Mouse (Mus musculus) heart, embryonic 12.5 days (tissue): ENCODE measurements around the gene Eid2. TPM values are rescaled to one million over a fixed set of nuclear protein-coding genes. Genes with fewer than 3 reads are reported as not detected.
A peak's percentile ranks its signal among the peaks of the same experiment; 100 is the strongest.

Experiments used
- ATAC-seq: fragments of 200-750 bp; cut with Nextera tagmentation; 2 replicates; pipeline ENCODE4 v1.8.0; 2017; ENCODE audit warnings: moderate TSS enrichment, moderate library complexity; ENCODE audit not compliant: insufficient number of reproducible peaks, low FRiP score
- H3K27ac ChIP-seq: fragments of 300-500 bp; sonication (generic); 2 replicates; pipeline ENCODE4 v1.5.1; 2016; ENCODE audit warnings: mild to moderate bottlenecking, moderate library complexity; ENCODE audit not compliant: poor library complexity, severe bottlenecking
- H3K27me3 ChIP-seq: fragments of 300-500 bp; sonication (generic); replicated peaks from 2 replicates; pipeline ENCODE4 v1.6.1; 2016; ENCODE audit warnings: mild to moderate bottlenecking, moderate library complexity
- H3K36me3 ChIP-seq: fragments of 300-500 bp; sonication (generic); 2 replicates; pipeline ENCODE4 v1.6.1; 2016; ENCODE audit warnings: mild to moderate bottlenecking, moderate library complexity
- H3K4me1 ChIP-seq: fragments of 300-500 bp; sonication (generic); replicated peaks from 2 replicates; pipeline ENCODE4 v1.6.1; 2016; ENCODE audit warnings: mild to moderate bottlenecking
- H3K4me2 ChIP-seq: fragments of 300-500 bp; sonication (generic); 2 replicates; pipeline ENCODE4 v1.6.1; 2016; ENCODE audit warnings: mild to moderate bottlenecking, moderate library complexity
- H3K4me3 ChIP-seq: fragments of 300-500 bp; sonication (generic); 2 replicates; pipeline ENCODE4 v1.5.1; 2016; ENCODE audit warnings: mild to moderate bottlenecking
- H3K9ac ChIP-seq: fragments of 300-500 bp; sonication (generic); 2 replicates; pipeline ENCODE4 v1.6.1; 2016; ENCODE audit warnings: mild to moderate bottlenecking, moderate library complexity
- H3K9me3 ChIP-seq: fragments of 300-500 bp; sonication (generic); replicated peaks from 2 replicates; pipeline ENCODE4 v1.6.1; 2016; ENCODE audit warnings: mild to moderate bottlenecking, moderate library complexity
- WGBS: fragments of 180-500 bp; shearing (Covaris S2); methylation state at CpG from one replicate; pipeline ENCODE4 v1.1.7; 2016; 5-methylcytosine and 5-hydroxymethylcytosine counted together
- polyA plus RNA-seq: library from polyadenylated mRNA; unstranded; fragments of >200 nt; fragmentation: Nextera tagmentation; extraction: Ambion mirVana; gene quantifications from 2 replicates; pipeline ENCODE4 v1.2.1, GENCODE M21; 2016

Gene Eid2
- polyA plus RNA-seq, 1 experiment from 2014 or later: 7.4 TPM

DNA sequence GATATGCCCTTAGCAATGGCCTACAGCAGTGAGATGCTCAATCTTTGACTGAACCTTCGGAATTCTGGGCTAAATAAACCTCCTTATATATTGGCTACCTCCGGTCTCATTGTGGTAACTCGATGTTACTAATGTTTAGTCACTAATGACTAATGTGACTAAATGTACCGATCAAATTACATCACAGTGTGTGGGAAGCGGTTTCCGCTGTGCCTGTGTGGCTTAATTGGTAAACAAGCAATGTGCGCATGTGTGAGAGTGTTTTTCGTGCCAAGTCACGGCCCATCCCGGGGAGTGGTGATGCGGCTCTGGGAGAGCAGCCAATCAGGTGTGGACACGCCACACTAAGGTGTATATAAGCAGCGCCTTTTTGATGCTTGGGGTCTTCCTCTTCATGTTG, 2.3 kb upstream of the Eid2 start:
- ATAC-seq: no peak
- Histone ChIP-seq H3K9ac (no peak overlapping the region), H3K27ac (no peak overlapping the region), H3K36me3 (peaks cover 9% of the 10 kb centered on the region), H3K27me3 (no peaks in the 10 kb centered on the region), H3K4me2 (no peak overlapping the region), H3K4me3 (no peak overlapping the region), H3K4me1 (peaks cover 5% of the 10 kb centered on the region), H3K9me3 (no peaks in the 10 kb centered on the region; the same call in 1 of the 2 replicates)
- 86% methylated on average over 13 of the region's 13 CpGs for WGBS

DNA sequence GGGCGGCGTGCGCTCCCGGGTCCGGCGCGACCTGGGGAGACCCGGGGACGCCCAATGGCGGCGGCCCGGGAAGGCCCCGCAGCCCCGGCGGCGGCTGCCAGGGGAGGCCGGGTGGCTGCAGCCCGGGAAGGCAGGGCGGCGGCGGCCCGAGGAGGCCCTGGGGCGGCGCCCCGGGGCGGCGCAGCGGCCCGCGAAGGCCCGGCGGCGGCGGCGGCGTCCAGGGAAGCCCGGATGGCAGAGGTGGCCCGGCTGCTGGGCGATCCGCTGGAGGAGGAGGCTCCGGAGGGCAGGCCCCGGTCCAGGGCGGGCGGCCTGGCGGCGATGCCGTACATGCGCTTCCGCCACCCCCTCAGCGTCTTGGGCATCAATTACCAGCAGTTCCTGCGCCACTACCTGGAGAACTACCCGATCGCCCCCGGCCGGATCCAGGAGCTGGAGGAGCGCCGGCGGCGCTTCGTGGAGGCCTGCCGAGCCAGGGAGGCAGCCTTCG, 406 bp downstream of the Eid2 start:
- Histone ChIP-seq H3K9me3 (no peaks in the 10 kb centered on the region; the same call in 1 of the 2 replicates), H3K4me3 (peak overlapping the region; percentile 82), H3K36me3 (peaks cover 23% of the 10 kb centered on the region), H3K4me2 (peak overlapping the region; percentile 75), H3K27ac (peak overlapping the region; percentile 77), H3K4me1 (peaks cover 5% of the 10 kb centered on the region), H3K27me3 (no peaks in the 10 kb centered on the region), H3K9ac (peak overlapping the region; percentile 91)
- 1% methylated on average over 60 of the region's 62 CpGs for WGBS
- ATAC-seq: peak; percentile 70

DNA sequence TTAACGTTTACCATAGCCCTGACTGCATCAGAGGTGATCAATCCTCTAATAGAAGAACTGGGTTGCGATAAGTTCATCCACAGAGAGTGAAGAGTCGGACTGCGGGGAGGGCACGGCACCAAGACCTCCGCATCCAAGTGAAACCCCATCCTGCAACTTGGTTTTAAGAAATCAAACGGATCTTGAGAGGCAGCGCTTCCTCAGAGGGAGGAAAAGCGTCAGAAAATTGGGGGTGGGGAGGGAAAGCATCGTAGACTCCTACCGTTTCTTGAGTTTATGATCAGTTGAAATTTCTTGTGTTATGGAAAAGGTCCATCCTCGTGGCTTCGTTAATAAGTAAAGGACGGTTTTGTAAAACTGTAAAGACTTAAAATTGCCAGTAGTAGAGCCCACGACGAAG, 895 bp downstream of the Eid2 start:
- WGBS: 29% methylated on average over 16 of the region's 16 CpGs
- H3K27ac ChIP-seq: peak overlapping the region; percentile 77; the same call in 1 of the 2 replicates

DNA sequence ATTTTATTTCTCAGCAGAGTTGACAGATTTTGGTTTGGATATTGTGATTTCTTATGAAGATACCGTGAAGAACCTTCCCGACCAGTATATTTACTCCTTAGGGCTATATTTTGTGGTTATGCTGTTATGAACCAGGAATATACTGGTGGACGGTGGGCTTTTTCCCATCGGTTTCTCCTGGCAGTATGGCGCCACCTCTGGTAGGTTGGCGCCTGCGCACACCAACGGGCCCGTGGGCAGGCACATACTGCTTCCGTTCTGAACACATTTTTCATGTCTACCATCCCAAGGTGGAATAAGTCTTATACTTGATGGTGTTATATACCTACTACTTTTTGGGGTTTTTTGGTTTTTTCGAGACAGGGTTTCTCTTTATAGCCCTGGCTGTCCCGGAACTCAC, 1.7 kb downstream of the Eid2 start:
- H3K4me2 ChIP-seq: no peak overlapping the region
- H3K27me3 ChIP-seq: no peaks in the 10 kb centered on the region
- H3K4me1 ChIP-seq: peaks cover 5% of the 10 kb centered on the region
- H3K27ac ChIP-seq: no peak overlapping the region
- H3K9ac ChIP-seq: no peak overlapping the region
- 91% methylated on average over 12 of the region's 12 CpGs for WGBS
- peaks cover 23% of the 10 kb centered on the region for H3K36me3 ChIP-seq
- no peak for ATAC-seq
- H3K9me3 ChIP-seq: no peaks in the 10 kb centered on the region; the same call in 1 of the 2 replicates
- no peak overlapping the region for H3K4me3 ChIP-seq

More for the DNA sequence above, 895 bp downstream of the Eid2 start:
- peak overlapping the region; percentile 82 for H3K4me3 ChIP-seq
- no peaks in the 10 kb centered on the region; the same call in 1 of the 2 replicates for H3K9me3 ChIP-seq
- no peak for ATAC-seq
- H3K36me3 ChIP-seq: peaks cover 23% of the 10 kb centered on the region
- H3K9ac ChIP-seq: peak overlapping the region; percentile 91
- peaks cover 5% of the 10 kb centered on the region for H3K4me1 ChIP-seq
- H3K4me2 ChIP-seq: peak overlapping the region; percentile 75
- H3K27me3 ChIP-seq: no peaks in the 10 kb centered on the region

DNA sequence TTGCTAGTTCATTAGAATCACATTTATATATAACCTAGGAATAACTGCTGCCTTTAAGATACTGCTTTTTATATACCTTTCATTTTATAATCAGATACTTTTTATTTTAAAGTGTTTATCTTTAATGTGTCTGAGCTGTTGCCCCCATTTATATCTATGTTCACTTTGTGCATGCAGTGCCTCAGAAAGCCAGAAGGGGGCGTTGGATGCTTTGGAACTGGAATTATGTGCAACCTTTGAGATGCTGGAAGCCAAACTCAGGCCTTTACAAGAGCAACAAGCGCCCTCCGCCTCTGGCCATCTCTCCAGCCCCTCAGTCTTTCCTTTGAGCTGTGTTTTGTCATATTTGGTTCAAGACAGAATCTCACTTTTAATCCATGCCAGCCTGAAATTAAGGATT, 4.1 kb downstream of the Eid2 start:
- no peaks in the 10 kb centered on the region; the same call in 1 of the 2 replicates for H3K9me3 ChIP-seq
- no peak overlapping the region for H3K4me3 ChIP-seq
- no peaks in the 10 kb centered on the region for H3K27me3 ChIP-seq
- WGBS: 67% methylated on average over 3 of the region's 3 CpGs
- H3K4me1 ChIP-seq: peaks cover 5% of the 10 kb centered on the region
- H3K27ac ChIP-seq: no peak overlapping the region
- H3K9ac ChIP-seq: no peak overlapping the region
- no peak for ATAC-seq
- H3K4me2 ChIP-seq: no peak overlapping the region
- H3K36me3 ChIP-seq: peaks cover 23% of the 10 kb centered on the region

DNA sequence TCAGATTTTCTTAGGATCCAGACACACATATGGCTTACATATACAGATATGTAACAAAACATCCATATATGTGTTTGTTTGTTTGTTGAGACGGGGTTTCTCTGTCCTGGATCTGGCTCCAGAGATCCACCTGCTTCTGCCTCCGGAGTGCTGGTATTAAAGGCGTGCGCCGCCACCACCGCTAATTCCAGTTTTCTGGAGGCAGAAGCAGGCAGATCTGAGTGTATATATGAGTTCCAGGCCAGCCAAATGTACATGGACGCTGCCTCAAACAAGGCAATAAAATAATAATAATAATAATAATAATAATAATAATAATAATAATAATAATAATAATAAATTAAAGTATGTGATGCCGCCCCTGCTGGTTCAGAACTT, 9.5 kb downstream of the Eid2 start:
- Histone ChIP-seq H3K9me3 (no peaks in the 10 kb centered on the region), H3K27me3 (no peaks in the 10 kb centered on the region), H3K27ac (no peak overlapping the region), H3K36me3 (peaks cover 5% of the 10 kb centered on the region; the same call in 1 of the 2 replicates), H3K4me3 (no peak overlapping the region), H3K4me1 (peaks cover 7% of the 10 kb centered on the region; the same call in 1 of the 2 replicates), H3K4me2 (no peak overlapping the region), H3K9ac (no peak overlapping the region)
- ATAC-seq: no peak
- 58% methylated on average over 8 of the region's 8 CpGs for WGBS

DNA sequence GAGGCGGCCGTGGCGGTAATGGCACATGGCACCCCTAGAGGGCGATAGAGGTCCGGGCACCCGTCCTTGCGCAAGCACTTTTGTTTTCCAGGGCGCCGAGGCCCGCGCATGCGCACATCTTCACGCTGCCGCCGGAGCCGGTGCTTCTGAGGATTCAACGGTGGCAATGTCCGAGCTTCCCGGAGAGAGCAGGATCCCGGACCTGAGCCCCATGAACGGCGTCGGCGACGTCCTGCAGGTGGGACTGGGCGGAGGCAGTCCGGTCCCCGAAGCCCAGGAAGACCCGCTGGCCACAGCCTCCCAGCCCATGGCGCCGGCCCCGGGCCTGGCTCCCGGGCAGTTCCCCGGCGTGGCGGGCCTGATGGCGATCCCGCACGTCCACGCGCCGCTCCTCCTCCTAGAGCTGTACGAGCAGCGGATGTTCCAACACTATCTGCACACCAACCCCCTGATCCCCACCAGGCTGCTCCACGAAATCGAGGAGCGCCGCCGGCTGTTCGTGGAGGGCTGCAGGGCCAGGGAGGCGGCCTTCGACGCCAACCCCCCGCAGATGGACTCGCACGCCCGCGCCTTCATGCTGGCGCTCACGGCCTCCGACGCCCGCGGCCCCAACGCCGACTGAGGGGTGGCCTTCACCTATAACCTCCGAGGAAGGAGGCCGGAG, 10.1 kb downstream of the Eid2 start, which contains the start of gene Eid2b:
Eid2b (plus strand) TSS at position 125 of the 664 bp plus-strand sequence.
- WGBS: 2% methylated on average over 68 of the region's 68 CpGs
- H3K4me3 ChIP-seq: peak within 1 kb of the TSS; percentile 73
- H3K36me3 ChIP-seq: no peaks in the 10 kb centered on the region
- H3K9ac ChIP-seq: peak within 1 kb of the TSS; percentile 94
- no peak within 1 kb of the TSS for H3K27ac ChIP-seq
- peak; percentile 76 for ATAC-seq
- no peaks in the 10 kb centered on the region for H3K9me3 ChIP-seq
- H3K4me2 ChIP-seq: peak within 1 kb of the TSS; percentile 74
- peaks cover 7% of the 10 kb centered on the region; the same call in 1 of the 2 replicates for H3K4me1 ChIP-seq
- no peaks in the 10 kb centered on the region for H3K27me3 ChIP-seq

DNA sequence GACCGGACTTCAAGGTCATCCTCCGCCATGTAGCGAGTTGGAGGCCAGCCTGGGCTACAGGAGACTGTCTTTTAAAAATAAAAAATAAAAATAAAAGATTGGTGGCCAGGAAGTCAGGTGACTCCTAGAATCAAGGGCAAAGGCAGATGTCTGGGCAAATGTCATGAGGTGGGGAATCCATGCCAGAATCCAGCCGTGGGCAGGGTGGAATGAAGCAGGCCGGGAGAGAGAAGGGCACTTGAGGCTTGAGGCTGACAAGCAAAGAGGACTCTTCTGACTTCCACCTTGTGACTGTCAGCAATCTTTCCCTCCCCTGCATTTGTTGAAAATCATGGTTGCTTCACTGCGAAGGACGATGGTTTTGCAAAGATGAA, 10.6 kb downstream of the Eid2 start:
- WGBS: 84% methylated on average over 7 of the region's 7 CpGs
- no peaks in the 10 kb centered on the region for H3K9me3 ChIP-seq
- no peaks in the 10 kb centered on the region for H3K36me3 ChIP-seq
- H3K4me3 ChIP-seq: peak overlapping the region; percentile 73
- no peak for ATAC-seq
- peak overlapping the region; percentile 74 for H3K4me2 ChIP-seq
- peak overlapping the region; percentile 94 for H3K9ac ChIP-seq
- peaks cover 7% of the 10 kb centered on the region; the same call in 1 of the 2 replicates for H3K4me1 ChIP-seq
- no peak overlapping the region for H3K27ac ChIP-seq
- no peaks in the 10 kb centered on the region for H3K27me3 ChIP-seq

DNA sequence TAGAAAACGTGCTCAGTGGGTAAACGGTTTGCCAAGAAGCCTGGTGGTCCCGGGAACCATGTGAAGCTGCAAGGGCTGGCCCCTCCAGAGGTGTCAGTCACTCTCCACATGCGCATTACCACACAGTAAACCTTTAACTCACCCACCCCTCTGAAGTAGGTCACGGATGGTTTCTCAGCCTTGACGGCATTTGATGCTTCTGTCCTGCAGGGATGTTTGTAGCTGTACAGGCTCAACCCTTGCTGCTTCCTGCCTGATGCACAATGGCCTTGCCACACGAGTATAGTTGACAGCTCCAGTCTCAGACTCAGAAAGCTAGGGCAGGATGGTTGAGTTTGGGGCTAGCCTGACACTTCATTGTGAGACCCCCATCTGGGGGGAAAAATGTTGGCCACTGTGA, 12.9 kb downstream of the Eid2 start:
- Histone ChIP-seq H3K27ac (no peak overlapping the region), H3K4me3 (no peak overlapping the region), H3K9ac (no peak overlapping the region), H3K9me3 (no peaks in the 10 kb centered on the region), H3K4me2 (no peak overlapping the region), H3K36me3 (no peaks in the 10 kb centered on the region), H3K4me1 (peaks cover 7% of the 10 kb centered on the region; the same call in 1 of the 2 replicates), H3K27me3 (no peaks in the 10 kb centered on the region)
- no peak for ATAC-seq
- 76% methylated on average over 7 of the region's 7 CpGs for WGBS

DNA sequence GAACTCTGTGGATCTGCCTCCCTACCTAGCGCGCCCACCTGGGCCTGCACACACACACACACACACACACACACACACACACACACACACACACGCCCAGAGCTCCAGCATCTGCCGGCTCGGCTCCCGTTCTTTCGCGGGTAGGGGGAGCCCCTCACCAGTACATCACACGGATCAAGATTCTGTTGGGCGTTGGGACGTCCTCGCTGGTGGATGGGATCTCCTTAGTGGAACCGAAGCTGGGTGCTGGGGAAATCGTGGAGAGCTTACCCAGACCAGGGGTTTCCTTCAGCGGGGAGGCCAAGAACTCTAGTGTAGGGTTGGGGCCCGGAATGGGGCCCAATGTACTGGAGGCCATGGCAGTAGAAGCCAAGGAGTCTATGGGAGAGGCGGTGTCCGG, 22.5 kb downstream of the Eid2 start:
- ATAC-seq: no peak
- Histone ChIP-seq H3K9me3 (0 out of 2 replicates have a peak, but pooled peaks cover 5% of the 10 kb centered on the region), H3K4me1 (peaks cover 17% of the 10 kb centered on the region), H3K36me3 (no peaks in the 10 kb centered on the region), H3K9ac (peak overlapping the region; percentile 10; the same call in 1 of the 2 replicates), H3K4me3 (peak overlapping the region; percentile 35), H3K27ac (no peak overlapping the region), H3K27me3 (peaks cover 83% of the 10 kb centered on the region), H3K4me2 (peak overlapping the region; percentile 65)
- WGBS: under 1% methylated on average over 18 of the region's 18 CpGs

DNA sequence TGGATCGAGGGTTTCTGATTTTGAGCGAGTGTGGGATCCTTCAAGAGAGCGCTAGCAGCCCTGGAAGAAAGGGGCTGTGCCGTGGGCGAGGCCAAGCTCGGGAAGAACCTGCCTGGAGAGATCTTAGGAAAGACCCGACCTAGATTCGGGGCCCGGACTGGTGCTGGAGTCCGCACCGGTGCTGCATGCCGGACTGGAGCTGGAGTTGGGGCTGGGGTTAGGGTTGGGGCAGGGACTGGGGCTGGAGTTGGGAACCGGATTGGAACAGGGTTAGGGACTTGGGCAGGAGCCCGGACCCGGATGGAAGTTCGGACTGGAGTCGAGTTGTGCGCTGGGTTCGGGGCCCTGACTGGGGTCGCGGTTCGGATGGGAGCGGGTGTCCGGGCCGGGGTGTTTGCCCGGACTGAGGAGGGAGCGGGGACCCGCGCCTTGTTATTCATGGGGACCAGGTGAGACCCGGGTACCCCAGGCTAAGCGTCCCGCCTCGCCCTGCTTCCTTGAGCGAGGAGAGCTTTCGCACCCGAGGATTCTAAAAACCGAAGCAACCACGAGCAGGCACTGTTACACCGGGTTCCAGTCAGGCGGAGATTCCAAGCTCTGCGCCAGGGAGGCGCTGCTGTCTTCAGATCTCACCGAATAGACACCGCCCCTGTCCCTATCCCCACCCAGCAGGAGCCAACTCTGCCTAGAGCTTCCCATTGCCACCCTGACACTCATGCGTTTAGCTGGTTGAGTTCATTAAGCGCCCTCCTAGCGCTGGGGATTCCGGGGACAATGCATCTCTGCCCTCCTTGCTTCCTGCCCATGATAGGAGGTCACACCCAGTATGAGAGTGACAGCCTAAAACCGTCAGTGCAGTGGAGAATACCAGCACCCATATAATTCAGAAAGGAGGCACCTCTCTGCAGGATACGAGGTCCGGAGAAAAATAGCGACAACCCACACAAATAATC, 23.2 kb downstream of the Eid2 start, which contains the start of gene Selenov:
Selenov (minus strand) TSS at position 549 of the 953 bp plus-strand sequence.
- peak within 1 kb of the TSS; percentile 65 for H3K4me2 ChIP-seq
- peaks cover 91% of the 10 kb centered on the region for H3K27me3 ChIP-seq
- peak within 1 kb of the TSS; percentile 35 for H3K4me3 ChIP-seq
- WGBS: under 1% methylated on average over 52 of the region's 52 CpGs
- H3K9ac ChIP-seq: peak within 1 kb of the TSS; percentile 10
- no peaks in the 10 kb centered on the region for H3K36me3 ChIP-seq
- H3K27ac ChIP-seq: no peak within 1 kb of the TSS
- 0 out of 2 replicates have a peak, but pooled peaks cover 5% of the 10 kb centered on the region for H3K9me3 ChIP-seq
- peaks cover 17% of the 10 kb centered on the region for H3K4me1 ChIP-seq
- no peak for ATAC-seq
